Mouse (Mus musculus) ovary, postnatal 10 days (tissue): ENCODE measurements around the gene Zkscan2.

Experiments
- DNase-seq: peaks from one replicate; pipeline ENCODE4 v3.0.0; 2022; ENCODE audit warnings: low spot score

The Zkscan2 gene

DNA sequence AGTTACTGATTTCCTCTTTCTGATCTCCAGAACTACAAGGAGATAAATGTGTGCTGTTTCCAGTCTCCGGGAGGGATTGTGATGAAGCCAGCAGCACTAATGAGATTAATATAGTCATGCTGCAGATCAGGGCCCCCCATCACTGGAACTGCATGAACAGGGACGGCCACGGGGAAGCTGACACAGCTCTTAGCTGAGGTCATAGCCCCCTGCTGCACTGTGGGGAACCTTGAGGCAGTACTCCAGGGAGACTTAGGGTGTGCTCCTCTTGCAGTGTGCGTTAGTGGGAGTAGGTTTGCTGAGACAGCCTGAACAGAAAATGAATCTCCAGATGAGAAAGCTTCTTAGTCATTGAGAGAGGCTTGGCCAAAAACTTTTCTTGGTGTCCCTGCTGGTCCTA is 69.0 kb downstream of the Zkscan2 start:
- no peak for DNase-seq

DNA sequence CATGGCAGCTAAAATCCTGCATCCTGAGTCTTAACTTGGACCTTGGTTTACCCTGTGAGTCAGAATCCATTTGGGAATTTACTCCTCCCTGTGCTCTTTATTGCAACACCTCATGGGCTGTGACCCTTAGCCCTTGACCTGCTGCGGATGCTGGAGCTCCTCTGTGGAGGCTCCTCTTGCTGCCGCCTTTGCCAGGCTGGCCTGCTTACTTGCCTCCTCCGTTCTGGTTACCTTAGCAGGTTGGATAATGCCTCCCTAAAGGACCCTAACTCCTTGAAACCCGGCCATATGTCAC is 69.9 kb downstream of the Zkscan2 start:
- DNase-seq = no peak

DNA sequence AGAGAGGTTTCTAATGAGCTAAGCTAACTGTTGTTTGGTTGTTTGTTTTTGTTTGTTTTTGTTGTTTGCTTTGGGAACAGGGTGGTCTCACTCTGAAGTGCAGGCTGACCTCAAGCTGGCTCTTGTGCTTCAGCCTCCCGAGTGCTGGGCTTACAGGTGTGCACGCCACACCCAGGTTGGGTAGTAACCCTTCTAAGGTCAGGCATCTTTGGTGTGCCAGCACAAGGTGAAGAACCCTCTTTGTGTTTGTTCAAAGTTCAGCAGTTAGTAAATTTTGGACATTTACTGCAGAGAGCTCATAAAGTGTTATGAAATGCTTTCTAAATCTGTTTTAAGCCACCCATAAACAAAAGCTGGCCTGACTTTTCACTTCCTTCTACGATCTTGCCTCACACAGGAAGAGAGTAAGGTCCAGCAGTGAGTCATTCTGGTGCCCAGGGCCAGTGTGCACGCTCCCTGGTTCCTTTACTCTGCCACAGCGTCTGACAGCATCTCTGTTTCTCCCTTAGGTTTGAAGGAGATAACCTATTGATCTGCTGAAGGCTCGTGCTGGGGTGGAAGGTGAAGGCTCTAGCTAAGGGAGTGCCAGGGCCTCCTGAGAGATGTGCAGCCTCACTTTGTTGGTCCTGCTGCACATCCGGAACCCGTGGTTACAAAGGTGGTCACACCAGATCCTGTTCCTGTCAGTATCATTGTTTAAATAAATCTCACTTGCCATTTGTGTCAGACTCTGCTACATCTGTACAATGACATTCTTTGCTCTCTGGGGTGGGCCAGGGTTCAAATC is 70.4 kb downstream of the Zkscan2 start:
- DNase-seq = no peak
